Mouse (Mus musculus) lung, postnatal 25 days (tissue): ENCODE measurements around the gene Cenpb.
A peak's percentile ranks its signal among the peaks of the same experiment; 100 is the strongest.
"Not testable (repeated sequence)": the region's sequence is repeated elsewhere in the genome, so short reads cannot be mapped to it uniquely, and the experiment has no call there.

Experiments
- DNase-seq: peaks from one replicate; pipeline ENCODE4 v3.0.0; 2022; ENCODE audit warnings: low spot score

Gene Cenpb

GRCm38 (mm10) chr2:131179990-131180587 lies at the start of gene Cenpb:
Cenpb (minus strand) TSS chr2:131180067.
- peak; percentile 83 for DNase-seq

GRCm38 (mm10) chr2:131227243-131227642 lies 47.4 kb upstream of the Cenpb start:
- no peak for DNase-seq

GRCm38 (mm10) chr2:131226669-131227068 lies 46.8 kb upstream of the Cenpb start:
- DNase-seq = not testable (repeated sequence)

- DNase-seq = no peak
These were observed 45.3 kb upstream of the Cenpb start for GRCm38 (mm10) chr2:131225178-131225577.

- DNase-seq = no peak
These were observed 43.7 kb upstream of the Cenpb start for GRCm38 (mm10) chr2:131223569-131223968.

GRCm38 (mm10) chr2:131222562-131222961 lies 42.7 kb upstream of the Cenpb start:
- DNase-seq = no peak

- no peak for DNase-seq
These were observed 42.1 kb upstream of the Cenpb start for GRCm38 (mm10) chr2:131221853-131222515.

- no peak for DNase-seq
These were observed 40.2 kb upstream of the Cenpb start for GRCm38 (mm10) chr2:131220030-131220429.

GRCm38 (mm10) chr2:131215941-131216858 lies 36.3 kb upstream of the Cenpb start:
- DNase-seq = peak; percentile 18

GRCm38 (mm10) chr2:131213773-131214172 lies 33.9 kb upstream of the Cenpb start:
- DNase-seq = no peak

GRCm38 (mm10) chr2:131211026-131211615 lies 31.3 kb upstream of the Cenpb start:
- DNase-seq = peak; percentile 25

GRCm38 (mm10) chr2:131209969-131210792 lies 30.3 kb upstream of the Cenpb start:
- peak; percentile 97 for DNase-seq

- DNase-seq = peak; percentile 10
These were observed 29.4 kb upstream of the Cenpb start for GRCm38 (mm10) chr2:131209125-131209795.

- DNase-seq = peak; percentile 15
These were observed 28.5 kb upstream of the Cenpb start for GRCm38 (mm10) chr2:131208356-131208755.

GRCm38 (mm10) chr2:131206778-131207177 lies 26.9 kb upstream of the Cenpb start, which contains the start of gene Ap5s1:
Ap5s1 (plus strand) TSS chr2:131207078.
- no peak for DNase-seq

- no peak for DNase-seq
These were observed 25.8 kb upstream of the Cenpb start for GRCm38 (mm10) chr2:131205521-131206182.

GRCm38 (mm10) chr2:131204410-131204981 lies 24.6 kb upstream of the Cenpb start:
- DNase-seq = peak; percentile 98

- peak; percentile 51 for DNase-seq
These were observed 24.0 kb upstream of the Cenpb start for GRCm38 (mm10) chr2:131203816-131204409.

- no peak for DNase-seq
These were observed 21.4 kb upstream of the Cenpb start for GRCm38 (mm10) chr2:131201262-131201661.
